Mouse (Mus musculus): ENCODE results near the gene Gm9803. TPM values are rescaled to one million over a fixed set of nuclear protein-coding genes. Genes with fewer than 3 reads are reported as not detected.

The Gm9803 gene
- polyA plus RNA-seq, 1 experiment: 258 TPM

GRCm38 (mm10) chr10:43512976-43513375 is 10.9 kb upstream of the Gm9803 start:
- no peak overlapping the region for H3K27ac ChIP-seq (ENCODE audit: control insufficient read depth, insufficient read depth, low read depth, low read length)
- H3K4me3 ChIP-seq (ENCODE audit: control insufficient read depth, low read depth, low read length): no peak overlapping the region
- H3K27me3 ChIP-seq (ENCODE audit: control insufficient read depth, insufficient read depth, low read length): no peaks in the 10 kb centered on the region
- peaks cover 4% of the 10 kb centered on the region; the same call in 1 of the 2 replicates for H3K4me1 ChIP-seq (ENCODE audit: control insufficient read depth, insufficient read depth, low read length)
- no peaks in the 10 kb centered on the region for H3K36me3 ChIP-seq (ENCODE audit: control insufficient read depth, insufficient read depth, low read length)
- no peak for TF ChIP-seq CTCF (IDR thresholded peaks at IDR 0.05; ENCODE audit: control insufficient read depth, insufficient read depth, insufficient replicate concordance, low read depth, low read length)
- TF ChIP-seq POLR2A (IDR thresholded peaks at IDR 0.05; ENCODE audit: control insufficient read depth, low read depth, low read length): no peak

GRCm38 (mm10) chr10:43516992-43517660 is 6.8 kb upstream of the Gm9803 start:
- Histone ChIP-seq H3K4me3 (ENCODE audit: control insufficient read depth, low read depth, low read length) (no peak overlapping the region), H3K27ac (ENCODE audit: control insufficient read depth, insufficient read depth, low read depth, low read length) (no peak overlapping the region), H3K4me1 (ENCODE audit: control insufficient read depth, insufficient read depth, low read length) (no peaks in the 10 kb centered on the region), H3K27me3 (ENCODE audit: control insufficient read depth, insufficient read depth, low read length) (no peaks in the 10 kb centered on the region), H3K36me3 (ENCODE audit: control insufficient read depth, insufficient read depth, low read length) (no peaks in the 10 kb centered on the region)
- TF ChIP-seq POLR2A (IDR thresholded peaks at IDR 0.05; ENCODE audit: control insufficient read depth, low read depth, low read length) (no peak), CTCF (IDR thresholded peaks at IDR 0.05; ENCODE audit: control insufficient read depth, insufficient read depth, insufficient replicate concordance, low read depth, low read length) (no peak)

DNA sequence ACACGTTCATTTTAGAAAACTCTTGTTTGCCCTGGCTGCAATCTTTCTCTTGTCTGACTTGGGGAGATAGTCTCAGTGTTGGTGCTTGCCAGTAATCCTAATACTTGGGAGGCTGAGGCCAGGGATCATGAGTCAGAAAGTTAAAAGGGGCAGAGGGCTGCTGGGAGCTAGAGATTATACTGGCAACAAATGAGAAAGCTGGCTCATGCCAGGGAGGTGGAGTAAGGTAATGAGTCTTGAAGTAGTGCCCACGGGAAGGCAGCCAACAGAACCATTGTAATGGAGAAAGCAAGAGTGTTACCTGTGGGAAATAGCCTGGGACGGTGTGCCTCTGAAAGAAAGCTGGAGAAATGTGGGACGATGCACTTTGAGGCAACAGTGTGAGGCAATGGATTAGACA is 6.0 kb upstream of the Gm9803 start:
- H3K27me3 ChIP-seq (ENCODE audit: control insufficient read depth, insufficient read depth, low read length): no peaks in the 10 kb centered on the region
- H3K4me1 ChIP-seq (ENCODE audit: control insufficient read depth, insufficient read depth, low read length): no peaks in the 10 kb centered on the region
- H3K4me3 ChIP-seq (ENCODE audit: control insufficient read depth, low read depth, low read length): no peak overlapping the region
- no peak overlapping the region for H3K27ac ChIP-seq (ENCODE audit: control insufficient read depth, insufficient read depth, low read depth, low read length)
- H3K36me3 ChIP-seq (ENCODE audit: control insufficient read depth, insufficient read depth, low read length): no peaks in the 10 kb centered on the region
- TF ChIP-seq POLR2A (IDR thresholded peaks at IDR 0.05; ENCODE audit: control insufficient read depth, low read depth, low read length): no peak
- no peak for TF ChIP-seq CTCF (IDR thresholded peaks at IDR 0.05; ENCODE audit: control insufficient read depth, insufficient read depth, insufficient replicate concordance, low read depth, low read length)

GRCm38 (mm10) chr10:43518368-43518767 is 5.5 kb upstream of the Gm9803 start:
- Histone ChIP-seq H3K27me3 (ENCODE audit: control insufficient read depth, insufficient read depth, low read length) (no peaks in the 10 kb centered on the region), H3K4me3 (ENCODE audit: control insufficient read depth, low read depth, low read length) (no peak overlapping the region), H3K4me1 (ENCODE audit: control insufficient read depth, insufficient read depth, low read length) (no peaks in the 10 kb centered on the region), H3K36me3 (ENCODE audit: control insufficient read depth, insufficient read depth, low read length) (no peaks in the 10 kb centered on the region), H3K27ac (ENCODE audit: control insufficient read depth, insufficient read depth, low read depth, low read length) (no peak overlapping the region)
- TF ChIP-seq CTCF (IDR thresholded peaks at IDR 0.05; ENCODE audit: control insufficient read depth, insufficient read depth, insufficient replicate concordance, low read depth, low read length) (no peak), POLR2A (IDR thresholded peaks at IDR 0.05; ENCODE audit: control insufficient read depth, low read depth, low read length) (no peak)

GRCm38 (mm10) chr10:43519977-43520376 is 3.9 kb upstream of the Gm9803 start:
- Histone ChIP-seq H3K36me3 (ENCODE audit: control insufficient read depth, insufficient read depth, low read length) (no peaks in the 10 kb centered on the region), H3K27me3 (ENCODE audit: control insufficient read depth, insufficient read depth, low read length) (no peaks in the 10 kb centered on the region), H3K4me3 (ENCODE audit: control insufficient read depth, low read depth, low read length) (no peak overlapping the region), H3K27ac (ENCODE audit: control insufficient read depth, insufficient read depth, low read depth, low read length) (no peak overlapping the region), H3K4me1 (ENCODE audit: control insufficient read depth, insufficient read depth, low read length) (no peaks in the 10 kb centered on the region)
- TF ChIP-seq CTCF (IDR thresholded peaks at IDR 0.05; ENCODE audit: control insufficient read depth, insufficient read depth, insufficient replicate concordance, low read depth, low read length) (no peak), POLR2A (IDR thresholded peaks at IDR 0.05; ENCODE audit: control insufficient read depth, low read depth, low read length) (no peak)

- Histone ChIP-seq H3K4me3 (ENCODE audit: control insufficient read depth, low read depth, low read length) (no peak overlapping the region), H3K36me3 (ENCODE audit: control insufficient read depth, insufficient read depth, low read length) (peaks cover 3% of the 10 kb centered on the region), H3K27ac (ENCODE audit: control insufficient read depth, insufficient read depth, low read depth, low read length) (no peak overlapping the region), H3K27me3 (ENCODE audit: control insufficient read depth, insufficient read depth, low read length) (no peaks in the 10 kb centered on the region), H3K4me1 (ENCODE audit: control insufficient read depth, insufficient read depth, low read length) (no peaks in the 10 kb centered on the region)
- TF ChIP-seq POLR2A (IDR thresholded peaks at IDR 0.05; ENCODE audit: control insufficient read depth, low read depth, low read length) (no peak), CTCF (IDR thresholded peaks at IDR 0.05; ENCODE audit: control insufficient read depth, insufficient read depth, insufficient replicate concordance, low read depth, low read length) (no peak)
Observed at GRCm38 (mm10) chr10:43527283-43528269, 3.7 kb downstream of the Gm9803 start.

DNA sequence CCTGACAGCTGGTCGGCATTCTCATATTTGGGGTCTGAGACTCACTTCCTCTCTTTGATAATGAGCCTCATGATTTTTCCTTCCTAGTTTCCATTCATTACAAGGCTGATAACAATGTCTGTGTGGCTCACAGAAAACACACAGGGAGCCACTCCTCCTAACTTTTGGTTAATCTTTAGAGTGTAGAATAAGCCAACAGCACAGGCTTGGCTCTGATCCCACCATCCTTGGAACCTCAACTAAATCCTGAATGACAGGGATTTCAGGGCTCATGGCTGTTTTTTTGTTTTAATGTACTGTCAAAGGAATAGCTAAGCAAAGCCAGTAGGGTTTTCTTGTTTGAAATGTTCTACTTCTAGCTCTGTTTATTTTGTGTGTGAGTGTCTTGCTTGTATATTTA is 10.5 kb downstream of the Gm9803 start:
- Histone ChIP-seq H3K4me1 (ENCODE audit: control insufficient read depth, insufficient read depth, low read length) (no peaks in the 10 kb centered on the region), H3K27me3 (ENCODE audit: control insufficient read depth, insufficient read depth, low read length) (no peaks in the 10 kb centered on the region), H3K4me3 (ENCODE audit: control insufficient read depth, low read depth, low read length) (no peak overlapping the region), H3K27ac (ENCODE audit: control insufficient read depth, insufficient read depth, low read depth, low read length) (no peak overlapping the region), H3K36me3 (ENCODE audit: control insufficient read depth, insufficient read depth, low read length) (peaks cover 3% of the 10 kb centered on the region)
- TF ChIP-seq POLR2A (IDR thresholded peaks at IDR 0.05; ENCODE audit: control insufficient read depth, low read depth, low read length) (no peak), CTCF (IDR thresholded peaks at IDR 0.05; ENCODE audit: control insufficient read depth, insufficient read depth, insufficient replicate concordance, low read depth, low read length) (no peak)

Measured in testis, adult 2 months (tissue).